Comparison of ENCODE assay signal across 26 mouse cellular contexts in the genomic region with DNA sequence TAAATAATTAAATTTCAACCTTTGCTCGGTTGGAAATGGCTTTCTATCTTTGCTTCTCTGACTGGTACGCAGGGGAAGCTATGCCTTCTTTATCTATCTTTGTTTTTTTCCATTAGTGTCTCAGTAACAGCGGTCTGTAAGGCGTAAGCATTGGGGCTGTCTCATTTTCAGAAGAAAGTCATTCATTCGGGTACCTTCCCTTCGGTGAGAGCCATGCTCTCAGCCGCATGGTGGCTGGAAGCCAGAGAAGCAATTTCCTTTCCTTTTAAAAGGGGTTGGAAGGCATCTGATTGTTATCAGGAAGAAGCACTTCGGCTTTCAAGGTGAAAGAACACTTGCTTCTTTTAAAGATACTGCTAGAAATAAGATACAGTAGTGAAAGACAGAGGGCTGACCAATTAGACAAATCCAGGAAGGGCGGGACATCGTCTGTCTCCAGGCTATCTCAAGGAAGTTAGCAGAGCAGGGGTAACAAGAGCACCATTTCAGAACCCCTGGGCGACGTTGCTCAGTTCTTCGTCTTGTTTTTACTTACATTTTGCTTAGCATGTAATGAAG. TPM values are rescaled to one million over a fixed set of nuclear protein-coding genes. Genes with fewer than 3 reads are reported as not detected.
DNase-seq lines count a peak whose midpoint lies in the region; ATAC-seq and TF ChIP-seq lines count a peak whose summit lies in the region.
"Had no signal": no experiment of that assay in that cellular context is flagged by ENCODE, and none has a peak within 500 bp of the region (broad histone marks: within the 10 kb centered on the region; RNA-seq: fewer than 3 reads in every experiment).

No protein-coding gene starts in this region.

- no peaks in the 10 kb centered on the region for H3K4me1 ChIP-seq in kidney, adult 2 months (ENCODE audit: control insufficient read depth, insufficient read depth, low read length)
- 0 out of 2 replicates have a peak, but pooled peaks cover 4% of the 10 kb centered on the region for H3K4me1 ChIP-seq in lung, postnatal 0 days (ENCODE audit: insufficient read depth, low read depth, low read length)
- H3K4me1 ChIP-seq: forebrain, embryonic 12.5 days; hindbrain, embryonic 10.5 days; limb, embryonic 12.5 days; liver, embryonic 12.5 days; lung, embryonic 15.5 days had no signal

- no peak for TF ChIP-seq CTCF in kidney, adult 2 months (conservative IDR thresholded peaks at IDR 0.05; ENCODE audit: insufficient read depth, insufficient read length, low read depth, low read length)
- TF ChIP-seq CTCF in lung, postnatal 0 days (IDR thresholded peaks at IDR 0.05): no peak

- no peaks in the 10 kb centered on the region for H3K27me3 ChIP-seq in kidney, adult 2 months (replicated peaks; ENCODE audit: control insufficient read depth, insufficient read depth, low read length)
- no peaks in the 10 kb centered on the region for H3K27me3 ChIP-seq in lung, postnatal 0 days (replicated peaks; ENCODE audit: insufficient read depth, low read length)
- H3K27me3 ChIP-seq: forebrain, embryonic 12.5 days; limb, embryonic 12.5 days; liver, embryonic 12.5 days; lung, embryonic 15.5 days had no signal

- H3K9me3 ChIP-seq in lung, postnatal 0 days (ENCODE audit: low read length): no peaks in the 10 kb centered on the region
- H3K9me3 ChIP-seq: forebrain, embryonic 12.5 days; hindbrain, embryonic 10.5 days; limb, embryonic 12.5 days; liver, embryonic 12.5 days; lung, embryonic 15.5 days had no signal

- no peak overlapping the region for H3K4me3 ChIP-seq in kidney, adult 2 months (ENCODE audit: insufficient read depth, low read depth, low read length)
- H3K4me3 ChIP-seq in lung, postnatal 0 days (ENCODE audit: low read depth, low read length): no peak overlapping the region
- H3K4me3 ChIP-seq: forebrain, embryonic 12.5 days; heart, adult 2 months; hindbrain, embryonic 10.5 days; limb, embryonic 12.5 days; liver, embryonic 12.5 days; lung, embryonic 15.5 days had no signal

- TF ChIP-seq POLR2A in kidney, adult 2 months (IDR thresholded peaks at IDR 0.05; ENCODE audit: low read depth, low read length): no peak

- TF ChIP-seq EP300 in lung, postnatal 0 days (IDR thresholded peaks at IDR 0.05): no peak

- 66% methylated on average over 13 of the region's 13 CpGs for WGBS in kidney, adult 2 months
- 55% methylated on average over 13 of the region's 13 CpGs for WGBS in lung, postnatal 0 days

- DNase-seq in adrenal gland, postnatal 10 days: peak; percentile 1
- DNase-seq in adrenal gland, postnatal 25 days: no peak
- DNase-seq in kidney, adult 2 months: peak; percentile 28
- DNase-seq in kidney, postnatal 4 days: no peak
- DNase-seq in lung, postnatal 0 days (ENCODE audit: low spot score): no peak
- DNase-seq in lung, adult 18-20 months: no peak
- DNase-seq: cerebellum, adult 9-10 months; gastrocnemius, postnatal 14 days; heart, adult 2 months; right cerebral cortex, postnatal 4 days had no signal

- ATAC-seq in lung, postnatal 0 days: no peak
- 0 out of 2 replicates have a peak, but pooled peaks have one; percentile 12 for ATAC-seq in megakaryocyte, adult 5-6 weeks (ENCODE audit: poor library complexity, severe bottlenecking)
- ATAC-seq in megakaryocyte progenitor cell, adult 5-6 weeks (replicated peaks; ENCODE audit: poor library complexity): no peak
- ATAC-seq: liver, embryonic 12.5 days; midbrain, embryonic 16.5 days had no signal

- no peaks in the 10 kb centered on the region for H3K36me3 ChIP-seq in kidney, adult 2 months (ENCODE audit: control insufficient read depth, insufficient read depth, low read length)
- no peaks in the 10 kb centered on the region for H3K36me3 ChIP-seq in lung, postnatal 0 days (ENCODE audit: insufficient read depth, low read length)
- H3K36me3 ChIP-seq: forebrain, embryonic 12.5 days; G1E; hindbrain, embryonic 10.5 days; limb, embryonic 12.5 days; liver, embryonic 12.5 days; lung, embryonic 15.5 days had no signal

- H3K9ac ChIP-seq in lung, postnatal 0 days (replicated peaks; ENCODE audit: low read depth): no peak overlapping the region
- H3K9ac ChIP-seq: forebrain, embryonic 12.5 days; limb, embryonic 12.5 days; liver, embryonic 12.5 days; lung, embryonic 15.5 days had no signal

- 0 out of 2 replicates have a peak overlapping the region, but pooled peaks have one; percentile 19 for H3K4me2 ChIP-seq in lung, postnatal 0 days (replicated peaks; ENCODE audit: low read depth, low read length)
- H3K4me2 ChIP-seq: forebrain, embryonic 12.5 days; limb, embryonic 12.5 days; liver, embryonic 12.5 days; lung, embryonic 15.5 days had no signal

- no peak overlapping the region for H3K27ac ChIP-seq in kidney, adult 2 months (ENCODE audit: insufficient read depth, low read depth, low read length)
- no peak overlapping the region for H3K27ac ChIP-seq in lung, postnatal 0 days (ENCODE audit: low read length)
- H3K27ac ChIP-seq: forebrain, embryonic 12.5 days; heart, adult 2 months; hindbrain, embryonic 10.5 days; limb, embryonic 12.5 days; liver, embryonic 12.5 days; lung, embryonic 15.5 days had no signal

RNA-seq across cellular contexts. Expression of a gene that starts 17.4 kb away (rescaled TPM):
- not detected for total RNA-seq in adrenal gland, postnatal 10 days (2021)
- total RNA-seq in adrenal gland, postnatal 25 days (2021): not detected in 2 replicates
- polyA plus RNA-seq in kidney, adult 2 months (2012; rRNA removed): not detected in 2 replicates
- not detected in 2 replicates for polyA plus RNA-seq in lung, postnatal 0 days (2015; fragmentation: Nextera tagmentation; extraction: Ambion mirVana)
- not detected in 2 replicates for total RNA-seq in megakaryocyte, adult 5-6 weeks (2015)
- total RNA-seq in megakaryocyte, adult 5-6 weeks (2017): not detected in 2 replicates
- total RNA-seq in megakaryocyte progenitor cell, adult 5-6 weeks (2015): not detected in 2 replicates
- not detected in 2 replicates for total RNA-seq in megakaryocyte progenitor cell, adult 5-6 weeks (2017)
- total RNA-seq: gastrocnemius, postnatal 14 days; heart, adult 2 months; layer of hippocampus, postnatal 25 days; left cerebral cortex, postnatal 10 days had no signal
- polyA plus RNA-seq: cortical plate, adult 2 months; embryonic facial prominence, embryonic 11.5 days; forebrain, embryonic 12.5 days; G1E; heart, adult 2 months; hindbrain, embryonic 10.5 days; limb, embryonic 12.5 days; liver, embryonic 12.5 days; lung, embryonic 15.5 days; midbrain, embryonic 16.5 days; stomach, embryonic 16.5 days; thymus, postnatal 0 days; urinary bladder, adult 2 months had no signal

Comparison
In these comparisons a context has a peak if more than half of its experiments do, and no peak if none do; other contexts are left out.
1. DNase-seq: peak in adrenal gland, postnatal 10 days (single experiment) and kidney, adult 2 months (single experiment); none in adrenal gland, postnatal 25 days (single experiment), kidney, postnatal 4 days (0 of 2), lung, postnatal 0 days (single experiment) and lung, adult 18-20 months (0 of 2).